Mouse (Mus musculus) ES-Bruce4 (cell line): ENCODE results near the gene Ubqln4. TPM values are rescaled to one million over a fixed set of nuclear protein-coding genes. Genes with fewer than 3 reads are reported as not detected.
"Not testable (repeated sequence)": the region's sequence is repeated elsewhere in the genome, so short reads cannot be mapped to it uniquely, and the experiment has no call there.

Experiments used
- H3K27ac ChIP-seq: 2 replicates; pipeline ENCODE4 v1.5.1; 2012; ENCODE audit warnings: low read length, inconsistent platforms; ENCODE audit not compliant: insufficient read depth
- H3K27me3 ChIP-seq: 2 replicates; pipeline ENCODE4 v1.6.1; 2012; ENCODE audit warnings: mild to moderate bottlenecking, low read length, inconsistent platforms; ENCODE audit not compliant: control insufficient read depth, poor library complexity, insufficient read depth, severe bottlenecking
- H3K36me3 ChIP-seq: 2 replicates; pipeline ENCODE4 v1.6.1; 2012; ENCODE audit warnings: inconsistent platforms, mild to moderate bottlenecking, low read length, moderate library complexity; ENCODE audit not compliant: control insufficient read depth, poor library complexity, insufficient read depth, severe bottlenecking
- H3K4me1 ChIP-seq: one replicate; pipeline ENCODE4 v1.8.1; 2011; ENCODE audit warnings: low read length; ENCODE audit not compliant: control insufficient read depth, insufficient read depth
- H3K4me3 ChIP-seq: 2 replicates; pipeline ENCODE4 v1.5.1; 2011; ENCODE audit warnings: low read depth, mild to moderate bottlenecking, low read length
- H3K9ac ChIP-seq: 2 replicates; pipeline ENCODE4 v1.6.1; 2012; ENCODE audit warnings: low read depth, mild to moderate bottlenecking, inconsistent platforms; ENCODE audit not compliant: poor library complexity, severe bottlenecking
- H3K9me3 ChIP-seq: replicated peaks from 2 replicates; pipeline ENCODE4 v1.6.1; 2012; ENCODE audit warnings: mild to moderate bottlenecking, low read length, inconsistent platforms; ENCODE audit not compliant: control insufficient read depth, poor library complexity, insufficient read depth, severe bottlenecking
- CTCF ChIP-seq: IDR thresholded peaks from one replicate; pipeline ENCODE4 v1.8.1; 2011; ENCODE audit warnings: low read depth, low read length
- EP300 ChIP-seq: IDR thresholded peaks from 2 replicates; pipeline ENCODE4 v1.6.1; 2011; ENCODE audit warnings: low read depth, low read length; ENCODE audit not compliant: insufficient read depth
- POLR2A ChIP-seq: IDR thresholded peaks from one replicate; pipeline ENCODE4 v1.8.1; 2011; ENCODE audit warnings: low read length; ENCODE audit not compliant: insufficient read depth
- polyA plus RNA-seq: library from polyadenylated mRNA; stranded (reverse); fragments of >200 nt; gene quantifications from 2 replicates; pipeline ENCODE4 v1.2.4, GENCODE M21; 2011; ENCODE audit warnings: low read depth; ENCODE audit not compliant: missing spikeins, insufficient read depth, insufficient read length

Ubqln4 gene
- polyA plus RNA-seq, 1 experiment = 118 TPM

GRCm38 (mm10) chr3:88603714-88604161 is 50.2 kb downstream of the Ubqln4 start:
- H3K27ac ChIP-seq = peak overlapping the region; percentile 92
- TF ChIP-seq CTCF (peak; percentile 71), POLR2A (no peak), EP300 (no peak)
- no peaks in the 10 kb centered on the region for H3K36me3 ChIP-seq
- H3K9me3 ChIP-seq = no peaks in the 10 kb centered on the region
- no peaks in the 10 kb centered on the region for H3K27me3 ChIP-seq
- no peak overlapping the region for H3K4me3 ChIP-seq
- H3K9ac ChIP-seq = no peak overlapping the region
- H3K4me1 ChIP-seq = peaks cover 3% of the 10 kb centered on the region

- no peaks in the 10 kb centered on the region for H3K27me3 ChIP-seq
- H3K4me3 ChIP-seq = no peak overlapping the region
- peaks cover 3% of the 10 kb centered on the region for H3K4me1 ChIP-seq
- no peaks in the 10 kb centered on the region for H3K36me3 ChIP-seq
- H3K9me3 ChIP-seq = no peaks in the 10 kb centered on the region
- peak overlapping the region; percentile 92 for H3K27ac ChIP-seq
- H3K9ac ChIP-seq = no peak overlapping the region
- no peak for TF ChIP-seq POLR2A
- TF ChIP-seq EP300 = no peak
- no peak for TF ChIP-seq CTCF
Observed at GRCm38 (mm10) chr3:88604863-88605262, 51.3 kb downstream of the Ubqln4 start.

GRCm38 (mm10) chr3:88605666-88606065 is 52.1 kb downstream of the Ubqln4 start, which contains the start of gene Arhgef2:
TSS of gene Arhgef2 (plus strand) at chr3:88605966.
- not testable (repeated sequence) for H3K9me3 ChIP-seq, H3K27me3 ChIP-seq, H3K4me1 ChIP-seq, H3K36me3 ChIP-seq
- Histone ChIP-seq H3K4me3 (peak within 1 kb of the TSS; percentile 38), H3K27ac (peak within 1 kb of the TSS; percentile 92), H3K9ac (peak within 1 kb of the TSS; percentile 44)

GRCm38 (mm10) chr3:88607065-88607757 is 53.7 kb downstream of the Ubqln4 start:
- Histone ChIP-seq H3K9me3 (no peaks in the 10 kb centered on the region), H3K27ac (no peak overlapping the region), H3K4me3 (peak overlapping the region; percentile 71), H3K36me3 (no peaks in the 10 kb centered on the region), H3K4me1 (peaks cover 3% of the 10 kb centered on the region), H3K9ac (peak overlapping the region; percentile 46), H3K27me3 (no peaks in the 10 kb centered on the region)
- TF ChIP-seq CTCF (peak; percentile 96), POLR2A (no peak), EP300 (peak; percentile 48; the same call in 1 of the 2 replicates)

DNA sequence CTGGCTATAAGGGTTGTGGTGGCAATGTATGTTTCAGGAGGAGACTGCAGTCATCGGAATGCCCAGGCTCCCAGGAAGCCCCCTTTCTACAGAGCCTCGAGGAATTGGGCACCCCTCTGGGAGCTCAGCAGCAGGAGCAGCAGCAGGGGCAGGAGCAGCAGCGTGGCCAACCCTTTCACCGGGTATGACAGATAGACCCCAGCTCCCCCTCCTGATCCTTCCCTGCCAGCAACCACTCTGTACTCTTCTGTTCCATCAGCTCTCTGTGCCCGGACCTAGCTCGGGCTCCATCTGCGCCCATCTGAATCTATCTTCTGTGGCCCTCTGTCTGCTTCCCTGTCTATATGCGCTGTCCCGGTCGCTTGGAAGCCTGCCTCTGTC is 54.2 kb downstream of the Ubqln4 start:
- Histone ChIP-seq H3K27me3 (no peaks in the 10 kb centered on the region), H3K4me1 (peaks cover 3% of the 10 kb centered on the region), H3K27ac (no peak overlapping the region), H3K9me3 (no peaks in the 10 kb centered on the region), H3K36me3 (no peaks in the 10 kb centered on the region), H3K9ac (peak overlapping the region; percentile 46), H3K4me3 (peak overlapping the region; percentile 69)
- TF ChIP-seq EP300 (no peak), CTCF (no peak), POLR2A (no peak)

DNA sequence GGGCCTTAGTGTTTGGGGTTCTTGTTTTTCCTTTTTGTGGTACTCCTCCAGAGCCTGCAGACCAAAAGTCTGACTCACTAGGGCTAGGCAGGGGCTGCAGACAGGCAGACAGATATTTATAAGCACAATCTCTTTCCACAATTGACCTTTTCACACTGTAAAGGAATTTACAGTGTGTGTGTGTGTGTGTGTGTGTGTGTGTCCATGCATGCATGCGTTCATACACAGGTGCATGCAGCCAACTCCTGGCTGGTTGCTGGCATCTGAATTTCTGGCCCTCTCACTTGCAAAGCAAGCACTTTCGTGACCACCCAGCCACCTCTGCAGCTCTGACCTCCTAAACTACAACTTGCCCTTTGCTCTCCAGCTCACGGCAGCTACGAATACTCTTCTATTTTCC is 55.5 kb downstream of the Ubqln4 start:
- no peaks in the 10 kb centered on the region for H3K9me3 ChIP-seq
- no peak overlapping the region for H3K9ac ChIP-seq
- no peaks in the 10 kb centered on the region for H3K36me3 ChIP-seq
- H3K4me1 ChIP-seq = peaks cover 3% of the 10 kb centered on the region
- no peak for TF ChIP-seq CTCF
- TF ChIP-seq EP300 = no peak
- no peak overlapping the region for H3K27ac ChIP-seq
- H3K4me3 ChIP-seq = no peak overlapping the region
- no peaks in the 10 kb centered on the region for H3K27me3 ChIP-seq
